Mouse (Mus musculus) olfactory bulb, adult 2 months (tissue): ENCODE results near the gene Misp. TPM values are rescaled to one million over a fixed set of nuclear protein-coding genes. Genes with fewer than 3 reads are reported as not detected.

Experiments used
- H3K27ac ChIP-seq: fragments of 200-500 bp; 2 replicates; pipeline ENCODE4 v1.5.1; 2012; ENCODE audit warnings: low read depth, low read length; ENCODE audit not compliant: insufficient read depth
- H3K4me1 ChIP-seq: fragments of 200-500 bp; 2 replicates; pipeline ENCODE4 v1.6.1; 2012; ENCODE audit warnings: low read length; ENCODE audit not compliant: control insufficient read depth, insufficient read depth
- H3K4me3 ChIP-seq: fragments of 200-500 bp; 2 replicates; pipeline ENCODE4 v1.5.1; 2012; ENCODE audit warnings: mild to moderate bottlenecking, low read depth, low read length, moderate library complexity; ENCODE audit not compliant: insufficient read depth
- CTCF ChIP-seq: fragments of 200-500 bp; IDR thresholded peaks from 2 replicates; pipeline ENCODE4 v1.5.1; 2012; ENCODE audit warnings: low read depth, mild to moderate bottlenecking, low read length, moderate library complexity; ENCODE audit not compliant: insufficient read depth
- POLR2A ChIP-seq: fragments of 200-500 bp; IDR thresholded peaks from 2 replicates; pipeline ENCODE4 v1.6.1; 2012; ENCODE audit warnings: mild to moderate bottlenecking, low read depth, low read length, moderate library complexity; ENCODE audit not compliant: insufficient read depth
- WGBS: fragments of 180-500 bp; shearing (Covaris S2); methylation state at CpG from one replicate; pipeline ENCODE4 v1.1.7; 2018; 5-methylcytosine and 5-hydroxymethylcytosine counted together
- polyA plus RNA-seq: library from polyadenylated mRNA; stranded (reverse); fragments of >200 nt; gene quantifications from 2 replicates; pipeline ENCODE4 v1.2.4, GENCODE M21; 2012; ENCODE audit warnings: low replicate concordance; ENCODE audit not compliant: missing spikeins, insufficient read depth, insufficient read length

The Misp gene
- polyA plus RNA-seq, 1 experiment = not detected

- H3K4me3 ChIP-seq = no peak overlapping the region
- H3K27ac ChIP-seq = no peak overlapping the region
- no peak for TF ChIP-seq CTCF
- no peak for TF ChIP-seq POLR2A
- WGBS = 88% methylated on average over 3 of the region's 3 CpGs
- H3K4me1 ChIP-seq = peaks cover 2% of the 10 kb centered on the region; the same call in 1 of the 2 replicates
Measured at GRCm38 (mm10) chr10:79831583-79831982, 10.8 kb downstream of the Misp start.

- WGBS = 72% methylated on average over 7 of the region's 7 CpGs
- no peak overlapping the region for H3K4me3 ChIP-seq
- H3K4me1 ChIP-seq = peaks cover 2% of the 10 kb centered on the region; the same call in 1 of the 2 replicates
- no peak for TF ChIP-seq POLR2A
- no peak for TF ChIP-seq CTCF
- no peak overlapping the region for H3K27ac ChIP-seq
Measured at GRCm38 (mm10) chr10:79832026-79832785, 11.4 kb downstream of the Misp start.

GRCm38 (mm10) chr10:79832786-79833181 lies 12.0 kb downstream of the Misp start:
- WGBS = 86% methylated on average over 9 of the region's 9 CpGs
- TF ChIP-seq POLR2A = no peak
- TF ChIP-seq CTCF = no peak
- no peak overlapping the region for H3K27ac ChIP-seq
- no peak overlapping the region for H3K4me3 ChIP-seq
- peaks cover 2% of the 10 kb centered on the region; the same call in 1 of the 2 replicates for H3K4me1 ChIP-seq

- no peak overlapping the region for H3K27ac ChIP-seq
- 19% methylated on average over 9 of the region's 9 CpGs for WGBS
- peaks cover 2% of the 10 kb centered on the region; the same call in 1 of the 2 replicates for H3K4me1 ChIP-seq
- TF ChIP-seq POLR2A (no peak), CTCF (peak; percentile 92)
- no peak overlapping the region for H3K4me3 ChIP-seq
Measured at GRCm38 (mm10) chr10:79834769-79835398, 14.1 kb downstream of the Misp start.

GRCm38 (mm10) chr10:79836918-79837317 lies 16.1 kb downstream of the Misp start:
- Histone ChIP-seq H3K4me1 (peaks cover 9% of the 10 kb centered on the region), H3K4me3 (no peak overlapping the region), H3K27ac (no peak overlapping the region)
- TF ChIP-seq POLR2A (no peak), CTCF (no peak)
- 97% methylated on average over 3 of the region's 3 CpGs for WGBS

GRCm38 (mm10) chr10:79838151-79838550 lies 17.4 kb downstream of the Misp start:
- no peak for TF ChIP-seq POLR2A
- H3K4me1 ChIP-seq = peaks cover 11% of the 10 kb centered on the region
- no peak overlapping the region for H3K27ac ChIP-seq
- H3K4me3 ChIP-seq = no peak overlapping the region
- 68% methylated on average over 2 of the region's 2 CpGs for WGBS

- TF ChIP-seq POLR2A (no peak), CTCF (no peak)
Measured at GRCm38 (mm10) chr10:79840091-79840490, 19.3 kb downstream of the Misp start.

GRCm38 (mm10) chr10:79840644-79841551 lies 20.1 kb downstream of the Misp start:
- TF ChIP-seq POLR2A = no peak
- TF ChIP-seq CTCF = no peak
- WGBS = 1% methylated on average over 24 of the region's 24 CpGs
- Histone ChIP-seq H3K27ac (peak overlapping the region; percentile 79), H3K4me3 (peak overlapping the region; percentile 50), H3K4me1 (peaks cover 17% of the 10 kb centered on the region)

More at GRCm38 (mm10) chr10:79840091-79840490, 19.3 kb downstream of the Misp start:
- H3K4me1 ChIP-seq = peaks cover 17% of the 10 kb centered on the region
- WGBS = 92% methylated on average over 3 of the region's 3 CpGs
- no peak overlapping the region for H3K4me3 ChIP-seq
- peak overlapping the region; percentile 79; the same call in 1 of the 2 replicates for H3K27ac ChIP-seq

GRCm38 (mm10) chr10:79842322-79842721 lies 21.5 kb downstream of the Misp start:
- Histone ChIP-seq H3K4me1 (peaks cover 17% of the 10 kb centered on the region), H3K27ac (no peak overlapping the region), H3K4me3 (no peak overlapping the region)
- 56% methylated on average over 3 of the region's 3 CpGs for WGBS
- no peak for TF ChIP-seq POLR2A
- TF ChIP-seq CTCF = no peak
